Mouse (Mus musculus): ENCODE data around the gene Gm17416. TPM values are rescaled to one million over a fixed set of nuclear protein-coding genes. Genes with fewer than 3 reads are reported as not detected.

Gene Gm17416
- polyA plus RNA-seq, 1 experiment from 2014 or later: not detected

DNA sequence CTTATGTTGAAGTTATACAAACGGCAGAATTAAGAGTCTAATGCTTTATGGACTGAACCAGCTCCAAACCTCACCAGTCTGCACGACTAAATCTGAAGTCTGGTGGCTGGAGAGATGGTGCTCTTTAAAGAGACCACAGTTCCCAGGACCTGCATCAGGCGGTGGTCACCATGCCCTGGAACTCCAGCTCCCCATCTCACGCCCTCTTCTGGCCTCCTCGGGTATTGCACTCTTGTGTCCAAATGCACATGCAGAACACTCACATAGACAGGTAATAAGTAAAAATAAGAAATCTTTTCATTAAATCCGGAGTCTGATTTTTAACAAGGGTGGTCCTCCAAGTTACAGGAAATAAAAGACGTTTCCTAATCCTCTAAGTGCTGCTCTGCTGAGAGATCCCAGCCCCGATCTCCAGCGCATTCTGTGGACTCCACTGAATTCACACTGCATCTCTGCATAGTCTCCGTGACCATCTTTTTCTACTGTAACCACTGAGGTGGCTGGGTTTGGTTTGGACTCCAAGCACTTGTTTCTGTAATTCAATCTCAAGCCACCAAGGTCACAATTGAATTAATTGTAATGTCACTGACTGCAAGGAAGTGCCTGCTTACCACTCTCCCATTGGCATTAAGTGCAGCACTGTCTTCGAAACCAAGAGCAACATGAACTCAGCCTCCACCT is 3.1 kb downstream of the Gm17416 start, which contains the start of gene Defb21:
Gene Defb21 (plus strand): TSS at position 631 of the 681 bp plus-strand sequence.
- Histone ChIP-seq H3K36me3 (no peaks in the 10 kb centered on the region), H3K9ac (no peak within 1 kb of the TSS), H3K9me3 (no peaks in the 10 kb centered on the region), H3K4me3 (no peak within 1 kb of the TSS), H3K4me2 (no peak within 1 kb of the TSS), H3K27me3 (replicated peaks) (peaks cover 2% of the 10 kb centered on the region; the same call in 1 of the 2 replicates), H3K27ac (replicated peaks) (no peak within 1 kb of the TSS), H3K4me1 (no peaks in the 10 kb centered on the region)
- no peak for ATAC-seq (ENCODE audit: extremely low read depth, insufficient number of reproducible peaks, low FRiP score, low TSS enrichment)
- 56% methylated on average over 11 of the region's 11 CpGs for WGBS

DNA sequence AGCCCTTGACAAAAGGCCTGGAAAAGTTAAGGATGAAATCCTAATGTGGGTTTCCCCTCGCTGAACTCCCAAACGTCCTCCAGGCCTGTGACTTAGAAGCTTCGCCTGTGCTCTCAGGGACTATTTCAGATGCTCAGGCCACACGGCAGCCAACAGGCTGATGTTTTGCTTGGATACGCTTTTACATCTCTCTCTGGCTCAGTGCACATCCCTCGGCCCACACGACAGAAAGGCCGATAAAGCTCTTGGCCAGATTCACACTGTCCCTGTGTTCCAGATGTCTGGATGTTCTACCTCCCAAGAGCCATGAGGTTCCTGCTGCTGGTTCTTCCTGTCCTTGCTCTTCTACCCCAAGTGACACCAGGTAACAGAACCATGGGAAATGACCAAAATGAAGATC is 4.3 kb downstream of the Gm17416 start:
- WGBS: 78% methylated on average over 8 of the region's 8 CpGs
- ATAC-seq (ENCODE audit: extremely low read depth, insufficient number of reproducible peaks, low FRiP score, low TSS enrichment): no peak

DNA sequence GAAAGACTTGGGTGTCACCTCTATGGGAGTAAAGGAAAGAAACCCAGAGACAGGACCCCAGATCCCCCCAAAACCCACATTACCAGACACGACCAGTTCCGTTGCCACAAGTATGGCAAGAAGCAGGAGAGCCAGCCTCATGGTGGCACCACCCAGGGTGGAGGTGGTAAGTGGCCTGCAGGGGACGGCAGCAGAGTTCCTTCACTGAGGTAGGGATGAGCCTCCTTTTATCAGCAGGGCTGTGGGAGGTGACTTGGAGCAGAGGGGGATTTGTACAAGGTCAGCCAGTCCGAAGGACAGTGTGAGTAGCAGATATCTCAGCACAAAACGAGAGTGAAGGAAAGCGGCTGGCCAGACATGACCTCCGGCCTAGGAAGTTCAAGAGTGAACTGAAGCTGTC is 11.0 kb downstream of the Gm17416 start, which contains the start of gene Defb19:
Gene Defb19 (minus strand): TSS at position 206 of the 400 bp plus-strand sequence.
- H3K4me2 ChIP-seq: no peak within 1 kb of the TSS
- WGBS: 45% methylated on average over 7 of the region's 7 CpGs
- H3K36me3 ChIP-seq: no peaks in the 10 kb centered on the region
- peaks cover 11% of the 10 kb centered on the region for H3K4me1 ChIP-seq
- no peaks in the 10 kb centered on the region for H3K27me3 ChIP-seq (replicated peaks)
- H3K9me3 ChIP-seq: no peaks in the 10 kb centered on the region
- ATAC-seq (ENCODE audit: extremely low read depth, insufficient number of reproducible peaks, low FRiP score, low TSS enrichment): no peak
- no peak within 1 kb of the TSS for H3K4me3 ChIP-seq
- no peak within 1 kb of the TSS for H3K27ac ChIP-seq (replicated peaks)
- no peak within 1 kb of the TSS for H3K9ac ChIP-seq

More for the DNA sequence above, 4.3 kb downstream of the Gm17416 start:
- Histone ChIP-seq H3K9ac (no peak overlapping the region), H3K4me1 (no peaks in the 10 kb centered on the region), H3K4me2 (no peak overlapping the region), H3K27ac (replicated peaks) (no peak overlapping the region), H3K4me3 (no peak overlapping the region), H3K27me3 (replicated peaks) (peaks cover 2% of the 10 kb centered on the region; the same call in 1 of the 2 replicates), H3K36me3 (no peaks in the 10 kb centered on the region), H3K9me3 (no peaks in the 10 kb centered on the region)

GRCm38 (mm10) chr2:152580612-152581011 is 11.5 kb downstream of the Gm17416 start:
- Histone ChIP-seq H3K4me2 (no peak overlapping the region), H3K9me3 (no peaks in the 10 kb centered on the region), H3K36me3 (no peaks in the 10 kb centered on the region), H3K27ac (replicated peaks) (no peak overlapping the region), H3K4me1 (peaks cover 11% of the 10 kb centered on the region), H3K4me3 (no peak overlapping the region), H3K27me3 (replicated peaks) (no peaks in the 10 kb centered on the region), H3K9ac (no peak overlapping the region)
- ATAC-seq (ENCODE audit: extremely low read depth, insufficient number of reproducible peaks, low FRiP score, low TSS enrichment): no peak
- WGBS: 47% methylated on average over 11 of the region's 11 CpGs

- Histone ChIP-seq H3K4me2 (no peak overlapping the region), H3K9ac (no peak overlapping the region), H3K27ac (replicated peaks) (no peak overlapping the region), H3K9me3 (no peaks in the 10 kb centered on the region), H3K27me3 (replicated peaks) (no peaks in the 10 kb centered on the region), H3K4me1 (peaks cover 13% of the 10 kb centered on the region), H3K36me3 (no peaks in the 10 kb centered on the region), H3K4me3 (no peak overlapping the region)
- WGBS: 79% methylated on average over 4 of the region's 4 CpGs
- ATAC-seq (ENCODE audit: extremely low read depth, insufficient number of reproducible peaks, low FRiP score, low TSS enrichment): no peak
Measured at GRCm38 (mm10) chr2:152586926-152587560, 17.9 kb downstream of the Gm17416 start.

- no peak overlapping the region for H3K4me2 ChIP-seq
- no peak for ATAC-seq (ENCODE audit: extremely low read depth, insufficient number of reproducible peaks, low FRiP score, low TSS enrichment)
- H3K4me3 ChIP-seq: no peak overlapping the region
- no peaks in the 10 kb centered on the region for H3K9me3 ChIP-seq
- H3K9ac ChIP-seq: no peak overlapping the region
- H3K36me3 ChIP-seq: no peaks in the 10 kb centered on the region
- no peaks in the 10 kb centered on the region for H3K27me3 ChIP-seq (replicated peaks)
- H3K27ac ChIP-seq (replicated peaks): no peak overlapping the region
- WGBS: 32% methylated on average over 2 of the region's 2 CpGs
- H3K4me1 ChIP-seq: peaks cover 13% of the 10 kb centered on the region
Measured at GRCm38 (mm10) chr2:152588450-152588849, 19.3 kb downstream of the Gm17416 start.

- H3K27ac ChIP-seq (replicated peaks): no peak overlapping the region
- H3K36me3 ChIP-seq: no peaks in the 10 kb centered on the region
- peaks cover 13% of the 10 kb centered on the region for H3K4me1 ChIP-seq
- no peak for ATAC-seq (ENCODE audit: extremely low read depth, insufficient number of reproducible peaks, low FRiP score, low TSS enrichment)
- no peak overlapping the region for H3K4me2 ChIP-seq
- no peaks in the 10 kb centered on the region for H3K27me3 ChIP-seq (replicated peaks)
- H3K9ac ChIP-seq: no peak overlapping the region
- 44% methylated on average over 6 of the region's 6 CpGs for WGBS
- no peak overlapping the region for H3K4me3 ChIP-seq
- H3K9me3 ChIP-seq: no peaks in the 10 kb centered on the region
Measured at GRCm38 (mm10) chr2:152589021-152589420, 19.9 kb downstream of the Gm17416 start.

GRCm38 (mm10) chr2:152599299-152599698 is 30.2 kb downstream of the Gm17416 start, which contains the start of gene Defb45:
Gene Defb45, minus strand, starts transcription at chr2:152599399.
- Histone ChIP-seq H3K27ac (replicated peaks) (no peak within 1 kb of the TSS), H3K9me3 (no peaks in the 10 kb centered on the region), H3K4me1 (no peaks in the 10 kb centered on the region), H3K4me3 (no peak within 1 kb of the TSS), H3K9ac (no peak within 1 kb of the TSS), H3K27me3 (replicated peaks) (no peaks in the 10 kb centered on the region), H3K36me3 (no peaks in the 10 kb centered on the region), H3K4me2 (no peak within 1 kb of the TSS)
- no peak for ATAC-seq (ENCODE audit: extremely low read depth, insufficient number of reproducible peaks, low FRiP score, low TSS enrichment)
- 65% methylated on average over 7 of the region's 7 CpGs for WGBS

DNA sequence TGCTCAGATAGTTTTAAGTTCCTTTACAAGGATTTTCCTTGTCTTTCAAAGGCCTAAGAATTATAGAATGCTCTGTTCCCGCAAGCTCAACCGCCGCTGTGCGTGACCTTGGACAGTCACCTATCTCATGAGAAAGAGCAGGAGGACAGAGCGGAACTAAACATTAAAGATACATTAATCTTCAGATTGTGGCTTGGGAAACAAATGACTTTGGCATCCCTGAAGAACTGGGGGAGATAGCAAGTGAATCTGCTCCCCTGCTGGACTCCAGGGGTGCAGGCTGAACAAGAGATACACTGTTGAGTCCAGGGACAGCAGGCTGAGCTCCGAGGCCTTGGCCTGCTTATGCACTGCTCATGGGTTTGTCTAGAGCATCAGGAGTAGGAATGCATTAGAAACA is 30.9 kb downstream of the Gm17416 start:
- no peaks in the 10 kb centered on the region for H3K9me3 ChIP-seq
- no peak overlapping the region for H3K4me2 ChIP-seq
- no peak overlapping the region for H3K4me3 ChIP-seq
- no peak overlapping the region for H3K27ac ChIP-seq (replicated peaks)
- no peak for ATAC-seq (ENCODE audit: extremely low read depth, insufficient number of reproducible peaks, low FRiP score, low TSS enrichment)
- H3K36me3 ChIP-seq: no peaks in the 10 kb centered on the region
- no peaks in the 10 kb centered on the region for H3K4me1 ChIP-seq
- 74% methylated on average over 6 of the region's 6 CpGs for WGBS
- H3K9ac ChIP-seq: no peak overlapping the region
- no peaks in the 10 kb centered on the region for H3K27me3 ChIP-seq (replicated peaks)

DNA sequence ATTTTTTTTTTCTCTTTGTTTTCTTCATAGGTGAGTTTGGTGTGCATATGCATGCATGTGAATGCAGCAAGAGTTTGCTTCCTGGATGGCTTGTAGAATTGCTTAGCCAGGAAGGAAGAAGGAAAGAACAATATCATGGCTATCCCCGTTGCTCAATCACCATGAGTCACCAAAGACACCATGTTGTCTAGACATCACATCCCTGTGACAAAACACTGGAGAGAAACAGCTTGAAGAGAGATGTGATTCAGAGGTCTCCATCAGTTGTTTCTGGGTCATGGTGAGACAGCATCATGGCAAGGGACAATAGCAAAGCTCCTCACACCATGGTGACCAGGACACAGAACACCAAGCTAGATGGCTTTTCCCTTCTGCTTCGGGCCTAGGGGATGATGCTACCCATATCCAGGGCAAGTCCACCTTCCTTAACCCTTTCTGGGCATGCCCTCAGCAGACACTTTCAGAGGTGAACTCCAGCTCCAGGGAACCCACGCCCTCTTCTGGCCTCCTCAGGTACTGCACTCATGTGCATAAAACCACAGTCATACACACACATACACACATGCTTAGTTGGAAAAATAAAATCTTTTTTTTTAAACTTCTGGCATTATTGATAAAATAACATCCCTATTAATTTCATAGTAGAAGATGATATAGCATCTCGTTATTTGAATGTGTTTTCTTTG is 32.3 kb downstream of the Gm17416 start:
- ATAC-seq (ENCODE audit: extremely low read depth, insufficient number of reproducible peaks, low FRiP score, low TSS enrichment): no peak
- H3K4me1 ChIP-seq: no peaks in the 10 kb centered on the region

DNA sequence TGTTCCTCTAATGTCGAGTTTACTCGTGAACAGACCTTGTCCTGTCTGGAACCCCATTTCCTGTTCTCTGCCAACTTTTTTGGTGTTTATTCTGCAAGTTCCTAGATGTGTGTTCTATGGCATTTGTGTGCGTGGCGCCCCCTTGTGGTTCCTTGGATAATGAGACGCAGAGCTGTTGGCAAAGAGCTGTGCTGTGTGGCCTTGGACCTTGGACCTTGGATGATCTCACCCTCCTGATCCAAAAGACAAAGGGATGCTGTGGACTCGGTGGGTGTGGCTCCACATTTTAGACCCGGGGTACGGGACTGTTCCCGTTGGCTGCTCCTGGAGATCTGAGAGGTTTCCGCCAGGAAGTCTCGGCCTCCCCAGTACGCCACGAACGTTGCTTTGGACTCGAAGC is 34.9 kb downstream of the Gm17416 start, which contains the start of gene Defb36:
Gene Defb36 (plus strand): TSS at position 271 of the 400 bp plus-strand sequence.
- no peak within 1 kb of the TSS for H3K27ac ChIP-seq (replicated peaks)
- H3K4me1 ChIP-seq: no peaks in the 10 kb centered on the region
- H3K36me3 ChIP-seq: no peaks in the 10 kb centered on the region
- 77% methylated on average over 15 of the region's 15 CpGs for WGBS
- no peaks in the 10 kb centered on the region for H3K9me3 ChIP-seq
- H3K9ac ChIP-seq: no peak within 1 kb of the TSS
- no peak for ATAC-seq (ENCODE audit: extremely low read depth, insufficient number of reproducible peaks, low FRiP score, low TSS enrichment)
- no peak within 1 kb of the TSS for H3K4me2 ChIP-seq
- H3K4me3 ChIP-seq: no peak within 1 kb of the TSS
- no peaks in the 10 kb centered on the region for H3K27me3 ChIP-seq (replicated peaks)

More for the DNA sequence above, 32.3 kb downstream of the Gm17416 start:
- no peaks in the 10 kb centered on the region for H3K9me3 ChIP-seq
- 61% methylated on average over 4 of the region's 4 CpGs for WGBS
- H3K36me3 ChIP-seq: no peaks in the 10 kb centered on the region
- H3K27ac ChIP-seq (replicated peaks): no peak overlapping the region
- no peak overlapping the region for H3K4me2 ChIP-seq
- H3K4me3 ChIP-seq: no peak overlapping the region
- no peak overlapping the region for H3K9ac ChIP-seq
- H3K27me3 ChIP-seq (replicated peaks): no peaks in the 10 kb centered on the region
